Mouse (Mus musculus): Measurements from ENCODE around the gene Ms4a15. TPM values are rescaled to one million over a fixed set of nuclear protein-coding genes. Genes with fewer than 3 reads are reported as not detected.

Gene Ms4a15
- polyA plus RNA-seq, 1 experiment: 2.3 TPM

DNA sequence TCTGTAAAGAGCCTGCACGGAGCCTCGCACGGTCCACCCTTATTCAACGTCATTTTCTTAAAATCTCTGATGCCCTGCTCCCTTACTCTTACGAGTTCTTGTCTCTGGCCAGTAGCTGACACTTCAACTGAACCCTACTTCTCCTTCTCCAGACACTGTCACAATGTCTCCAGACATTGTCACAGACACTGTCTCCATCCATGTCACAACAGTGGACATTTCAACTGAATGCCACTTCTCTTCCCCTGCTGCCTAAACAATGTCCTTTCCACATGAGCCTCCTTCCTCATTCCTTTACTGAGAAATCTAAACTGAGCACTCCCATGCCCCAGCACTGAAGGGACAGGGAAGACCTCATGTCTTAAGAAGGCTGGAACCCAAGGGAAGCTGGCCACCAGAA is 45.8 kb downstream of the Ms4a15 start:
- TF ChIP-seq POLR2A (IDR thresholded peaks at IDR 0.05; ENCODE audit: borderline replicate concordance, extremely low read depth, low read depth, low read length) (no peak), CTCF (IDR thresholded peaks at IDR 0.05; ENCODE audit: insufficient read depth, low read length) (no peak)
- peak overlapping the region; percentile 51 for H3K4me3 ChIP-seq (replicated peaks; ENCODE audit: extremely low read depth, low read depth, low read length)
- DNase-seq: no peak
- H3K4me1 ChIP-seq (ENCODE audit: control insufficient read depth, insufficient read depth, low read length): peaks cover 9% of the 10 kb centered on the region; the same call in 1 of the 2 replicates
- WGBS: 72% methylated on average over 5 of the region's 5 CpGs

DNA sequence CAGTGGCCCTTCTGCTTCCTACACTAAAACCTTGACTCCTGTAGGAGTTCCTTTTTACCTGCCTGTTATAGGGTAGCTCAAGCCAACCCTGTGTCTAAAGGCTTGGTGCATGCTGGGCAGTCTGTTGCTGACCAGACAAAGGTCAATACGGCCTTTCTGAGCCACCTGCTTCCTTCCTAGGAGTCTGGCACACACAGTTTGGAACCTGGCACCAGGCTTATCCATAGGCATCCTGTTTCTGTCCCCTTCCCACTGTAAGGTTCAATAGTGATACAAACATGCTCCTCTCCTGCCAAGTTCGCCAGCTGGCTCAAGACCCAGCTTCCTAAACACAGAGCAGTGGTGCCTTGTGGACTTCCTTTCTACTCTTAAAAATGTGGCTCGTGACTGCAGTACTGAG is 46.5 kb downstream of the Ms4a15 start:
- Histone ChIP-seq H3K4me1 (ENCODE audit: control insufficient read depth, insufficient read depth, low read length) (peaks cover 9% of the 10 kb centered on the region; the same call in 1 of the 2 replicates), H3K4me3 (replicated peaks; ENCODE audit: extremely low read depth, low read depth, low read length) (no peak overlapping the region)
- 51% methylated on average over 3 of the region's 3 CpGs for WGBS
- DNase-seq: no peak
- TF ChIP-seq CTCF (IDR thresholded peaks at IDR 0.05; ENCODE audit: insufficient read depth, low read length) (no peak), POLR2A (IDR thresholded peaks at IDR 0.05; ENCODE audit: borderline replicate concordance, extremely low read depth, low read depth, low read length) (no peak)

DNA sequence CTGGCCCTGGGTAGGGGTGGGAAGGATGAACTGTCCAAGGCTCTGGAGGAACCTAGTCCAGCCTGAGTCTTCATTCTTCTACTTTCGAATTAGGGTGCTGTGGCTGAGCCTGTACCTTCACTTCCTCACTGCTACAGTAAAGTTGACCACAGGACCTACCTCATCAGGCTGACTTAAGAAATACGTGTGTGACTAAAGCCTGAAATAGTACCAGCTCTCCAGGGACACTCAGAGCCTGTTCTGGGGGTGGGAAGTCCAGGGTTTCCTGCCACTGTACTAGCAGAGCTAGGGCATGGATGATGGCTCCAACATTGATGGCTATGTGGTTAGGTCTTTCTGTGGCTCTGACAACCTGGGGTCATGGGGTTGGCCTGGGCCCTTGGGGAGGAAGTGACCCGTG is 49.1 kb downstream of the Ms4a15 start:
- Histone ChIP-seq H3K4me3 (replicated peaks; ENCODE audit: extremely low read depth, low read depth, low read length) (no peak overlapping the region), H3K4me1 (ENCODE audit: control insufficient read depth, insufficient read depth, low read length) (peaks cover 11% of the 10 kb centered on the region)
- no peak for DNase-seq
- WGBS: 72% methylated on average over 3 of the region's 3 CpGs
- no peak for TF ChIP-seq CTCF (IDR thresholded peaks at IDR 0.05; ENCODE audit: insufficient read depth, low read length)
- TF ChIP-seq POLR2A (IDR thresholded peaks at IDR 0.05; ENCODE audit: borderline replicate concordance, extremely low read depth, low read depth, low read length): no peak

DNA sequence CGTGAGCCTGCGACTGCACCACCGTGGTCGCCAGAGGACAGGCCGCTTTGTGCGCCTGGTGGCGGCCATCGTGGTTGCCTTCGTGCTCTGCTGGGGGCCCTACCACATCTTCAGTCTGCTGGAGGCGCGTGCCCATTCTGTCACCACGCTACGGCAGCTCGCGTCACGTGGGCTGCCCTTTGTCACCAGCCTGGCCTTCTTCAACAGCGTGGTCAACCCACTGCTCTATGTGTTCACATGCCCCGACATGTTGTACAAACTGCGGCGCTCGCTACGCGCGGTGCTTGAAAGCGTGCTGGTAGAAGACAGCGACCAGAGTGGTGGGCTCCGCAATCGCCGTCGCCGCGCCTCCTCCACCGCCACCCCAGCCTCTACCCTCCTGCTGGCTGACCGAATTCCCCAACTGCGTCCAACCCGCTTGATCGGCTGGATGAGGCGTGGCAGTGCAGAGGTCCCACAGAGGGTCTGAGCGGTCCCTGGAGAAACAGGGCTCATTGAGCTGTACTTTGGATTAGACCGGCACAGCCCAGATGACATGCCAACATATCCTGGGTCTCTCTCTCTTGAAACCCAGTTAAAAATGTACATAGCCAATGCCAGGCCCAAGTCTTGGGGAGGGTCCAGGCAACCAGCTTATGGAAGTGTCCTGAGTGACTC is 52.1 kb downstream of the Ms4a15 start:
- no peak for DNase-seq
- H3K4me3 ChIP-seq (replicated peaks; ENCODE audit: extremely low read depth, low read depth, low read length): peak overlapping the region; percentile 32
- H3K4me1 ChIP-seq (ENCODE audit: control insufficient read depth, insufficient read depth, low read length): peaks cover 4% of the 10 kb centered on the region; the same call in 1 of the 2 replicates
- WGBS: 14% methylated on average over 40 of the region's 40 CpGs
- TF ChIP-seq CTCF (IDR thresholded peaks at IDR 0.05; ENCODE audit: insufficient read depth, low read length) (no peak), POLR2A (IDR thresholded peaks at IDR 0.05; ENCODE audit: borderline replicate concordance, extremely low read depth, low read depth, low read length) (no peak)

DNA sequence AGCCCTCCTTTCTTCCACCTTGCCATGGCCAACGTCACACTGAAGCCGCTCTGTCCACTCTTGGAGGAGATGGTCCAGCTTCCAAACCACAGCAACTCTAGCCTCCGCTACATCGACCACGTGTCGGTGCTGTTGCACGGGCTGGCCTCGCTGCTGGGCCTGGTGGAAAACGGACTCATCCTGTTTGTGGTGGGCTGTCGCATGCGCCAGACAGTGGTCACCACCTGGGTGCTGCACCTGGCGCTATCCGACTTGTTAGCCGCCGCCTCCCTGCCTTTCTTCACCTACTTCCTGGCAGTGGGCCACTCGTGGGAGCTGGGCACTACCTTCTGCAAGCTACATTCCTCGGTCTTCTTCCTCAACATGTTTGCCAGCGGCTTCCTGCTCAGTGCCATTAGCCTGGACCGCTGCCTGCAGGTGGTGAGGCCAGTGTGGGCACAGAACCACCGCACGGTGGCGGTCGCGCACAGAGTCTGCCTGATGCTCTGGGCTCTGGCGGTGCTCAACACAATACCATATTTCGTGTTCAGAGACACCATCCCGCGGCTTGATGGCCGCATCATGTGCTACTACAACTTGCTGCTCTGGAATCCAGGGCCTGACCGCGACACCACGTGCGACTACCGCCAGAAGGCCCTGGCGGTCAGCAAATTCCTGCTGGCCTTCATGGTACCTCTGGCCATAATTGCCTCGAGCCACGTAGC is 52.8 kb downstream of the Ms4a15 start:
- DNase-seq: peak; percentile 73
- 20% methylated on average over 37 of the region's 37 CpGs for WGBS
- peak overlapping the region; percentile 2 for H3K4me3 ChIP-seq (replicated peaks; ENCODE audit: extremely low read depth, low read depth, low read length)
- peaks cover 4% of the 10 kb centered on the region; the same call in 1 of the 2 replicates for H3K4me1 ChIP-seq (ENCODE audit: control insufficient read depth, insufficient read depth, low read length)
- TF ChIP-seq POLR2A (IDR thresholded peaks at IDR 0.05; ENCODE audit: borderline replicate concordance, extremely low read depth, low read depth, low read length) (no peak), CTCF (IDR thresholded peaks at IDR 0.05; ENCODE audit: insufficient read depth, low read length) (peak; percentile 77)

DNA sequence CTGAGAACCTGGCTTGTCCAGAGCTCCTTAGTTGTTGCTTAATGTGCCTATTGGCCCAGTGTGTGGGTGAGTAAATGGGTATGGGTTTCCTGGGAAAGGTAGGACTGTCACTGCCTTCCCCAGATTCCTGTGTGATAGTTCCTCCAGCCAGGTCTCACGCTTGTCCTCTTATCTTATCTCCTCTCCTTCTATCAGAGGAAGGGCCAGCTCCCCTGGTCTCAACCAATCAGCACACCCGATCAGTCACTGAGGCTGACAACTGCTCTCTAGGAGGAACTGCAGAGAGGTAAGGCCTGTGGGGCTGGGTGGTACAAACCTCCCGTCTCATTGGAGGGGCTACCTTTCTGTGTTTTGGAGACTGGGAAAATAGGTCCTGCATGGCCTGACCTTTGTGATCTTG is 54.3 kb downstream of the Ms4a15 start:
- H3K4me3 ChIP-seq (replicated peaks; ENCODE audit: extremely low read depth, low read depth, low read length): no peak overlapping the region
- peaks cover 4% of the 10 kb centered on the region; the same call in 1 of the 2 replicates for H3K4me1 ChIP-seq (ENCODE audit: control insufficient read depth, insufficient read depth, low read length)
- WGBS: 46% methylated on average over 3 of the region's 3 CpGs
- no peak for DNase-seq
- TF ChIP-seq CTCF (IDR thresholded peaks at IDR 0.05; ENCODE audit: insufficient read depth, low read length): no peak
- TF ChIP-seq POLR2A (IDR thresholded peaks at IDR 0.05; ENCODE audit: borderline replicate concordance, extremely low read depth, low read depth, low read length): no peak

DNA sequence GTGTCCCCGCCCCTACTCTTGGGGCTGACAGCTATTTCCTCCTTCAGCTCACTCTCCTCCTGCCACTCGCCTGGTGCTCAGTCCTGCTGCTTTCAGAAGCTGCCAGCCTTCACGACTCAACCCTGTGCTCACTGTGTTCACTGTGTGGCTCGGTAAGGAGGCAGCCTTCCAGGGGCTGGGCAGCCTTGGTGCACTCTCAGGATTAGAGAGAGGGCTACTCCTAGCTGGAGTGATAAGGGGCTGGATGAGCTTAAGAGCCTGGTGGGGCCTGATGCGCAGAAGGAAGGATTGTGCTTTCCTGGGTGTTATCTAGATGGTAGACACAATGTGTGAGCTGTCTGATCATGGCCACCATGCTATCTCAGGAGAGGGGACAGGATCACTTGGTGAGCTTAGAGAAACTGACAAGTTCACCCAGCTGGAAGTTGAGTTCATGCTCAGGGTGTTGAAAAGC is 55.9 kb downstream of the Ms4a15 start, which contains the start of gene Ptgdr2:
TSS of gene Ptgdr2 (plus strand) at position 51 of the 454 bp plus-strand sequence.
- WGBS: 44% methylated on average over 5 of the region's 5 CpGs
- Histone ChIP-seq H3K4me1 (ENCODE audit: control insufficient read depth, insufficient read depth, low read length) (peaks cover 4% of the 10 kb centered on the region; the same call in 1 of the 2 replicates), H3K4me3 (replicated peaks; ENCODE audit: extremely low read depth, low read depth, low read length) (peak within 1 kb of the TSS; percentile 35)
- TF ChIP-seq CTCF (IDR thresholded peaks at IDR 0.05; ENCODE audit: insufficient read depth, low read length) (no peak), POLR2A (IDR thresholded peaks at IDR 0.05; ENCODE audit: borderline replicate concordance, extremely low read depth, low read depth, low read length) (peak; percentile 50; the same call in 1 of the 2 replicates)
- no peak for DNase-seq

DNA sequence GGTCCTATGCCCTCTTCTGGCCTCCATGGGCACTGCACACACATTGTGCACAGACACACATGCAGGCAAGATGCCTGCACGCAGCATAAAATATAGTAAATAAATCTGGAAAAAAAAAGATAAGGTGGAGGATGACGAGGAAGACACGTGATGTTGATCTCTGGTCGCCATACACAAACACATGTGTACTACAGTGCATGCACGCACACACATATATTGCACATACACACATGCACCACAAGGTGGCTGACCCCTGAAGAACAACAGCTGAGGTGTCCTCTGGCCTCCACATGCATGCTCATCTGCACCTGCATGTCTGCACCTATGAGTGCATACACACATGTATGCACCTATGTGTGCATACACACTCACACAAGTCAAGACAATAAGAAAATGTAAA is 57.0 kb downstream of the Ms4a15 start:
- Histone ChIP-seq H3K4me3 (replicated peaks; ENCODE audit: extremely low read depth, low read depth, low read length) (no peak overlapping the region), H3K4me1 (ENCODE audit: control insufficient read depth, insufficient read depth, low read length) (peaks cover 4% of the 10 kb centered on the region; the same call in 1 of the 2 replicates)
- DNase-seq: no peak
- WGBS: 92% methylated on average over 5 of the region's 5 CpGs
- TF ChIP-seq CTCF (IDR thresholded peaks at IDR 0.05; ENCODE audit: insufficient read depth, low read length) (no peak), POLR2A (IDR thresholded peaks at IDR 0.05; ENCODE audit: borderline replicate concordance, extremely low read depth, low read depth, low read length) (no peak)

DNA sequence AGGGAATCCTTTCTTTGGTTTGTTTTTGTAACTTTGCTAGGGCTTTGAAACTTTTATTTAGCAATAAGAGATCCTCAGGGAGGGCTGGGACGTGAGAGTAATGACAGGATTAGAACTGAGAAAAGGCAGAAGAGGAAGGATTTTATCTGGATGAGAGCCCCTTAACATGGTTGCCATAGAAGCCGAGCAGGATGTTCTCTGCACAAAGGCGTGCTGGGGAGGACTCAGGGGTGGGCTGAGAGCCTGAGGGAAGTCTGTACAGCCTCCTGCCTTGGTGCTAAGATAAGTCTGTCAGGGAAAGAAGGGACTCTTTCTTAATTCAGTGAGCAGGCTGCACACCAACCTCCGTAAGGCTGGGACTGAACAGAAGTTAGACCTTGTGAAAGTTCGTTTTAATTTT is 58.0 kb downstream of the Ms4a15 start:
- no peak for DNase-seq
- no peak overlapping the region for H3K4me3 ChIP-seq (replicated peaks; ENCODE audit: extremely low read depth, low read depth, low read length)
- H3K4me1 ChIP-seq (ENCODE audit: control insufficient read depth, insufficient read depth, low read length): no peaks in the 10 kb centered on the region
- WGBS: 49% methylated on average over 5 of the region's 5 CpGs
- no peak for TF ChIP-seq CTCF (IDR thresholded peaks at IDR 0.05; ENCODE audit: insufficient read depth, low read length)
- no peak for TF ChIP-seq POLR2A (IDR thresholded peaks at IDR 0.05; ENCODE audit: borderline replicate concordance, extremely low read depth, low read depth, low read length)

Data from lung, adult 2 months (tissue).